In the genomic region with DNA sequence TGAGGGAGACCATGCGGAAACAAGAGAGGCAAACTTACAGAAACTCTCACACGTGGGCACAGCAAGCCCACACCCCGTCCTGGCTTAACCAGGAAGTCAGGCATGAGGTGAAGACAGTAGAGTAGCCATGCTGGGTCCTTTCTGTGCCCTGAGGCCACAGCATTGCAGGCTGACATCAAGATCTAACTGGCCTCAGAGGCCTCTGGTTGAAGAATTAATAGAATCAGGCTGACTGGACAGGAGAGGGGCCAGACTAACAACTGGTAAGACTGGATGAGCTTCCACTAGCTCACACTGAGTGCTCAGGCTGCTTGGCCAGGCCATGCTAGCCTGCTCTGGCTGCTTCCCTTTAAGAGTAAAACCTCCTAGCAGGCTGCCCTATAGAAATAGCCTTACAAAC, we compare ENCODE assay signal across 13 mouse cellular contexts. TPM values are rescaled to one million over a fixed set of nuclear protein-coding genes. Genes with fewer than 3 reads are reported as not detected.
DNase-seq lines count a peak whose midpoint lies in the region; ATAC-seq and TF ChIP-seq lines count a peak whose summit lies in the region.
"Had no signal": no experiment of that assay in that cellular context is flagged by ENCODE, and none has a peak within 500 bp of the region (broad histone marks: within the 10 kb centered on the region; RNA-seq: fewer than 3 reads in every experiment).

No protein-coding gene starts in this region.

- 0 out of 2 replicates have a peak, but pooled peaks have one; percentile 6 for ATAC-seq in forebrain, embryonic 14.5 days
- no peak for ATAC-seq in forebrain, postnatal 0 days
- ATAC-seq in kidney, embryonic 15.5 days (replicated peaks; ENCODE audit: low FRiP score), result no peak

- H3K4me3 ChIP-seq in forebrain, embryonic 14.5 days (ENCODE audit: low read depth, low read length), result no peak overlapping the region
- no peak overlapping the region for H3K4me3 ChIP-seq in forebrain, postnatal 0 days (ENCODE audit: low read depth, low read length)
- H3K4me3 ChIP-seq in kidney, embryonic 15.5 days (replicated peaks), result no peak overlapping the region
- H3K4me3 ChIP-seq in kidney, adult 2 months (ENCODE audit: insufficient read depth, low read depth, low read length), result no peak overlapping the region
- no peak overlapping the region for H3K4me3 ChIP-seq in myocyte
- H3K4me3 ChIP-seq: forebrain, embryonic 15.5 days; limb, embryonic 12.5 days had no signal

- H3K27ac ChIP-seq in forebrain, embryonic 14.5 days (ENCODE audit: low read depth, low read length), result no peak overlapping the region
- no peak overlapping the region for H3K27ac ChIP-seq in forebrain, postnatal 0 days (ENCODE audit: low read depth, low read length)
- peak overlapping the region; percentile 79 for H3K27ac ChIP-seq in kidney, embryonic 15.5 days
- H3K27ac ChIP-seq in kidney, adult 2 months (ENCODE audit: insufficient read depth, low read depth, low read length), result no peak overlapping the region
- H3K27ac ChIP-seq: limb, embryonic 12.5 days had no signal

- peaks cover 8% of the 10 kb centered on the region for H3K4me1 ChIP-seq in forebrain, embryonic 14.5 days (ENCODE audit: control insufficient read depth, insufficient read depth, low read length)
- H3K4me1 ChIP-seq in forebrain, postnatal 0 days (ENCODE audit: insufficient read depth), result 0 out of 2 replicates have a peak, but pooled peaks cover 3% of the 10 kb centered on the region
- H3K4me1 ChIP-seq in kidney, embryonic 15.5 days, result peaks cover 24% of the 10 kb centered on the region
- no peaks in the 10 kb centered on the region for H3K4me1 ChIP-seq in kidney, adult 2 months (ENCODE audit: control insufficient read depth, insufficient read depth, low read length)

- no peak for TF ChIP-seq POLR2A in kidney, adult 2 months (IDR thresholded peaks at IDR 0.05; ENCODE audit: low read depth, low read length)
- no peak for TF ChIP-seq POLR2A in myocyte (IDR thresholded peaks at IDR 0.05; ENCODE audit: insufficient read length, low read depth)

- no peaks in the 10 kb centered on the region for H3K36me3 ChIP-seq in forebrain, embryonic 14.5 days (ENCODE audit: control insufficient read depth, insufficient read depth, low read length)
- no peaks in the 10 kb centered on the region for H3K36me3 ChIP-seq in forebrain, postnatal 0 days (ENCODE audit: insufficient read depth)
- no peaks in the 10 kb centered on the region for H3K36me3 ChIP-seq in kidney, embryonic 15.5 days
- no peaks in the 10 kb centered on the region for H3K36me3 ChIP-seq in kidney, adult 2 months (ENCODE audit: control insufficient read depth, insufficient read depth, low read length)
- no peaks in the 10 kb centered on the region for H3K36me3 ChIP-seq in myocyte (ENCODE audit: control insufficient read depth, insufficient read depth)
- H3K36me3 ChIP-seq: forebrain, embryonic 15.5 days; limb, embryonic 12.5 days had no signal

- no peak for TF ChIP-seq CTCF in forebrain, postnatal 0 days (IDR thresholded peaks at IDR 0.05; ENCODE audit: low read depth)
- TF ChIP-seq CTCF in kidney, adult 2 months (conservative IDR thresholded peaks at IDR 0.05; ENCODE audit: insufficient read depth, insufficient read length, low read depth, low read length), result no peak

- H3ac ChIP-seq in myocyte (ENCODE audit: control insufficient read depth, insufficient read length), result no peak overlapping the region

- no peaks in the 10 kb centered on the region for H3K27me3 ChIP-seq in forebrain, embryonic 14.5 days (replicated peaks; ENCODE audit: control insufficient read depth, insufficient read depth, low read length)
- no peaks in the 10 kb centered on the region for H3K27me3 ChIP-seq in forebrain, postnatal 0 days (ENCODE audit: insufficient read depth, low read length)
- no peaks in the 10 kb centered on the region for H3K27me3 ChIP-seq in kidney, embryonic 15.5 days
- H3K27me3 ChIP-seq in kidney, adult 2 months (replicated peaks; ENCODE audit: control insufficient read depth, insufficient read depth, low read length), result no peaks in the 10 kb centered on the region
- no peaks in the 10 kb centered on the region for H3K27me3 ChIP-seq in myocyte (ENCODE audit: control insufficient read depth, insufficient read depth, insufficient read length)
- H3K27me3 ChIP-seq: forebrain, embryonic 15.5 days; limb, embryonic 12.5 days had no signal

- 49% methylated on average over 3 of the region's 3 CpGs for WGBS in forebrain, embryonic 14.5 days
- WGBS in forebrain, postnatal 0 days, result 57% methylated on average over 3 of the region's 3 CpGs
- 40% methylated on average over 3 of the region's 3 CpGs for WGBS in kidney, embryonic 15.5 days
- WGBS in kidney, adult 2 months, result 70% methylated on average over 3 of the region's 3 CpGs

- no peak for DNase-seq in forebrain, embryonic 14.5 days (ENCODE audit: low spot score)
- no peak for DNase-seq in forebrain, postnatal 0 days
- DNase-seq in kidney, adult 2 months, result no peak
- DNase-seq in embryo, embryonic 10.5 days (ENCODE audit: low spot score), result peak; percentile 22
- DNase-seq in liver, result no peak
- DNase-seq in right cerebral cortex, postnatal 14 days, result no peak
- DNase-seq: B cell, adult 2 months had no signal

- H3K4me2 ChIP-seq in forebrain, embryonic 14.5 days (ENCODE audit: low read length), result no peak overlapping the region
- no peak overlapping the region for H3K4me2 ChIP-seq in forebrain, postnatal 0 days (ENCODE audit: low read depth)
- peak overlapping the region; percentile 41; the same call in 1 of the 2 replicates for H3K4me2 ChIP-seq in kidney, embryonic 15.5 days
- H3K4me2 ChIP-seq in myocyte (ENCODE audit: low read depth), result peak overlapping the region; percentile 16

- no peak overlapping the region for H3K9ac ChIP-seq in forebrain, embryonic 14.5 days (ENCODE audit: low read length)
- no peak overlapping the region for H3K9ac ChIP-seq in forebrain, postnatal 0 days
- no peak overlapping the region for H3K9ac ChIP-seq in kidney, embryonic 15.5 days
- H3K9ac ChIP-seq: forebrain, embryonic 15.5 days; limb, embryonic 12.5 days had no signal

- no peaks in the 10 kb centered on the region for H3K79me2 ChIP-seq in myocyte (ENCODE audit: control insufficient read depth, insufficient read depth)

- H3K9me3 ChIP-seq in forebrain, embryonic 14.5 days (replicated peaks; ENCODE audit: control insufficient read depth, low read length), result no peaks in the 10 kb centered on the region
- no peaks in the 10 kb centered on the region for H3K9me3 ChIP-seq in forebrain, postnatal 0 days (ENCODE audit: low read length)
- H3K9me3 ChIP-seq in kidney, embryonic 15.5 days (replicated peaks), result peaks cover 5% of the 10 kb centered on the region; the same call in 1 of the 2 replicates

TF ChIP-seq in myocyte, 11 proteins besides CTCF, POLR2A, EP300 and RAD21:
- TF ChIP-seq POLR2AphosphoS2 (IDR thresholded peaks at IDR 0.05; ENCODE audit: insufficient read length, low read depth) (no peak), REST (IDR thresholded peaks at IDR 0.05; ENCODE audit: insufficient read depth, insufficient read length) (no peak), E2F4 (IDR thresholded peaks at IDR 0.05; ENCODE audit: insufficient read depth) (no peak), MYOD1 (IDR thresholded peaks at IDR 0.05; ENCODE audit: control insufficient read depth in 1 of 3, insufficient read length in 2 of 3, low read depth in 2 of 3) (no peak), CEBPB (IDR thresholded peaks at IDR 0.05; ENCODE audit: insufficient read depth, poor library complexity, severe bottlenecking) (no peak), MYOG (IDR thresholded peaks at IDR 0.05; ENCODE audit: control insufficient read depth in 1 of 3, insufficient read depth in 1 of 3, insufficient read length in 2 of 3, low read depth in 2 of 3) (no peak), USF1 (IDR thresholded peaks at IDR 0.05; ENCODE audit: low read depth) (no peak), TCF3 (IDR thresholded peaks at IDR 0.05; ENCODE audit: insufficient read length, low read depth) (no peak), MAX (IDR thresholded peaks at IDR 0.05; ENCODE audit: low read depth) (no peak), SRF (IDR thresholded peaks at IDR 0.05; ENCODE audit: control insufficient read depth, insufficient read length, low read depth) (no peak), TCF12 (IDR thresholded peaks at IDR 0.05; ENCODE audit: insufficient read depth, poor library complexity, severe bottlenecking) (no peak)

RNA-seq across cellular contexts. Expression of gene Tlr5, which starts 45.5 kb away (rescaled TPM):
- polyA plus RNA-seq in forebrain, embryonic 14.5 days (2014; fragmentation: Nextera tagmentation; extraction: Ambion mirVana), result 0.11 and 0.26 TPM in 2 replicates
- 0.38 and 0.76 TPM in 2 replicates for total RNA-seq in forebrain, postnatal 0 days (2014; rRNA removed)
- polyA plus RNA-seq in forebrain, postnatal 0 days (2015; fragmentation: Nextera tagmentation; extraction: Ambion mirVana), result 0.18 and 0.21 TPM in 2 replicates
- polyA plus RNA-seq in kidney, embryonic 15.5 days (2015; fragmentation: Nextera tagmentation; extraction: Ambion mirVana), result 1.2 and 1.3 TPM in 2 replicates
- polyA plus RNA-seq in kidney, adult 2 months (2012; rRNA removed), result 0.42 and 0.66 TPM in 2 replicates
- not detected for polyA plus RNA-seq in myocyte (2012; fragmentation: generic; extraction: Trizol)
- total RNA-seq: common myeloid progenitor, adult 5-6 weeks; MEL had no signal

Comparison
In these comparisons a context has a peak if more than half of its experiments do, and no peak if none do; other contexts are left out.
1. H3K4me2 ChIP-seq: peak in kidney, embryonic 15.5 days (single experiment) and myocyte (single experiment); none in forebrain, embryonic 14.5 days (single experiment) and forebrain, postnatal 0 days (single experiment).